In the genomic region with DNA sequence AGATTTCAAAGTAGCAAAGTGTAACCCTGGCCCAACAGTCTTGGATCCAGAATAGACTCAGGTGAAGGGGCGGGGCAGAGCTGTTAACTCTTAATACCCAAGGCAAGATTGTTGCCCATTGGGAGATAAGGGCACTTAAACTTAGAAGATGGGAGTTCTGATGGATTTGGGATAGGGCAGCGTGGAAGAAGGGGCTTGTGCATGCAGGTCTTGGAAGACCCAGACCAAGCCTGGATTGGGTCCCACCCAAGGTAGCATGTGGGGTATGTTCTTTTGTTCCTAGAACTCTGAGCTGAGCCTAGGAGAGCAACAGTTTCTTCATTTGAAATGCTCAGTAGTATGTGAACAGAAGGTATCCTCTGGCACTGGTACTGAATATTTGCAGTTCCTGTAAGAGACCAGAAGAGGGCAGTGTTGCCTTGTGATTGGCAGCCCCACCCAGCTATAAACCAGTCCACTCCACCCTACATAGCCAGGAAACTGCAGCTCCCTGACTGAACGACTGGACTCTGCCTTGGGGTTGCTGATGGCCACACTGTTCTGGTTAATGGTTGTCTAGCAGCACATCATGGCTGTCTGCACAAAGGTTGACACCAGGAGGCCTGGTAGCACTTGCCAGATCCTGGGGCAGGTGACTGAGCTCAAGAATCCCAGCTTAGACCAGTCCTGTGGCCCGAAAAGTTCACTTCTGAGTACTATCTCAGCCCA, we compare ENCODE assay signal across 8 mouse cellular contexts. TPM values are rescaled to one million over a fixed set of nuclear protein-coding genes. Genes with fewer than 3 reads are reported as not detected.
DNase-seq lines count a peak whose midpoint lies in the region; ATAC-seq and TF ChIP-seq lines count a peak whose summit lies in the region.

No protein-coding gene starts in this region.

- H3K9ac ChIP-seq in intestine, postnatal 0 days (ENCODE audit: low read depth, low read length) = no peak overlapping the region
- 0 out of 2 replicates have a peak overlapping the region, but pooled peaks have one; percentile 7 for H3K9ac ChIP-seq in midbrain, embryonic 12.5 days (replicated peaks)
- H3K9ac ChIP-seq in stomach, postnatal 0 days (ENCODE audit: low read length) = no peak overlapping the region

- H3K9me3 ChIP-seq in intestine, postnatal 0 days (ENCODE audit: control insufficient read depth) = no peaks in the 10 kb centered on the region
- no peaks in the 10 kb centered on the region for H3K9me3 ChIP-seq in midbrain, embryonic 12.5 days
- H3K9me3 ChIP-seq in stomach, postnatal 0 days (ENCODE audit: control insufficient read depth, low read length) = no peaks in the 10 kb centered on the region

- 42% methylated on average over 4 of the region's 4 CpGs for WGBS in intestine, postnatal 0 days
- WGBS in midbrain, embryonic 12.5 days = 62% methylated on average over 4 of the region's 4 CpGs
- WGBS in stomach, postnatal 0 days = 55% methylated on average over 4 of the region's 4 CpGs

- peak; percentile 84 for DNase-seq in A20 (ENCODE audit: low read depth, low spot score)
- DNase-seq in T-cell, adult 2 months (ENCODE audit: low spot score) = peak; percentile 75
- peak; percentile 68 to 72 for DNase-seq in cerebellum, postnatal 36 days
- peak; percentile 27 to 32 for DNase-seq in gastrocnemius, adult 8-10 months (ENCODE audit: low spot score in 2 of 2)
- DNase-seq in left cerebral cortex, postnatal 4 days = peak; percentile 51
- peak; percentile 77 for DNase-seq in stomach, postnatal 0 days (ENCODE audit: low spot score)

- peak overlapping the region; percentile 94 for H3K27ac ChIP-seq in intestine, postnatal 0 days (ENCODE audit: low read depth, low read length)
- no peak overlapping the region for H3K27ac ChIP-seq in midbrain, embryonic 12.5 days (replicated peaks)
- H3K27ac ChIP-seq in stomach, postnatal 0 days (replicated peaks) = peak overlapping the region; percentile 92

- H3K4me3 ChIP-seq in intestine, postnatal 0 days (ENCODE audit: low read depth, low read length) = no peak overlapping the region
- no peak overlapping the region for H3K4me3 ChIP-seq in midbrain, embryonic 12.5 days
- no peak overlapping the region for H3K4me3 ChIP-seq in stomach, postnatal 0 days (ENCODE audit: low read depth, low read length)

- no peaks in the 10 kb centered on the region for H3K27me3 ChIP-seq in intestine, postnatal 0 days (replicated peaks; ENCODE audit: control insufficient read depth, insufficient read depth, low read length)
- no peaks in the 10 kb centered on the region for H3K27me3 ChIP-seq in midbrain, embryonic 12.5 days
- H3K27me3 ChIP-seq in stomach, postnatal 0 days (ENCODE audit: control insufficient read depth, insufficient read depth, low read length) = no peaks in the 10 kb centered on the region

- H3K36me3 ChIP-seq in intestine, postnatal 0 days (ENCODE audit: control insufficient read depth, insufficient read depth) = peaks cover 29% of the 10 kb centered on the region
- H3K36me3 ChIP-seq in midbrain, embryonic 12.5 days = peaks cover 31% of the 10 kb centered on the region
- peaks cover 8% of the 10 kb centered on the region for H3K36me3 ChIP-seq in stomach, postnatal 0 days (ENCODE audit: control insufficient read depth, insufficient read depth, low read length)

- ATAC-seq in intestine, postnatal 0 days = peak; percentile 84
- peak; percentile 25; the same call in 1 of the 2 replicates for ATAC-seq in midbrain, embryonic 12.5 days (ENCODE audit: low FRiP score, low read depth)
- peak; percentile 83 for ATAC-seq in stomach, postnatal 0 days (ENCODE audit: low FRiP score, low TSS enrichment)

- TF ChIP-seq CTCF in intestine, postnatal 0 days (IDR thresholded peaks at IDR 0.05; ENCODE audit: low read depth) = peak; percentile 95
- TF ChIP-seq CTCF in stomach, postnatal 0 days (IDR thresholded peaks at IDR 0.05; ENCODE audit: low read depth) = peak; percentile 97

- no peak for TF ChIP-seq EP300 in stomach, postnatal 0 days (optimal IDR thresholded peaks at IDR 0.05)

- H3K4me2 ChIP-seq in intestine, postnatal 0 days (replicated peaks; ENCODE audit: low read depth) = no peak overlapping the region
- H3K4me2 ChIP-seq in midbrain, embryonic 12.5 days (replicated peaks) = no peak overlapping the region
- no peak overlapping the region for H3K4me2 ChIP-seq in stomach, postnatal 0 days (replicated peaks; ENCODE audit: low read depth)

- intact Hi-C loops in left cerebral cortex, postnatal 4 days (cut with DNase I) = no loop called here

- peaks cover 23% of the 10 kb centered on the region for H3K4me1 ChIP-seq in intestine, postnatal 0 days (replicated peaks; ENCODE audit: control insufficient read depth, insufficient read depth, low read length)
- peaks cover 44% of the 10 kb centered on the region for H3K4me1 ChIP-seq in midbrain, embryonic 12.5 days
- H3K4me1 ChIP-seq in stomach, postnatal 0 days (replicated peaks; ENCODE audit: control insufficient read depth, insufficient read depth) = peaks cover 14% of the 10 kb centered on the region

RNA-seq across cellular contexts. Expression of gene Slc25a10, which starts 2.4 kb away (rescaled TPM):
- total RNA-seq in gastrocnemius, adult 8-10 months (2022) = 1 to 10 TPM; 1.9 to 5.0 (median 3.1) TPM
- 139 and 143 TPM in 2 replicates for polyA plus RNA-seq in intestine, postnatal 0 days (2015; fragmentation: Nextera tagmentation; extraction: Ambion mirVana)
- total RNA-seq in left cerebral cortex, postnatal 4 days (2021) = 10 to 100 TPM; 27.2 to 27.6 TPM
- 37.7 and 38.8 TPM in 2 replicates for polyA plus RNA-seq in midbrain, embryonic 12.5 days (2016; fragmentation: Nextera tagmentation; extraction: Ambion mirVana)
- 86.1 and 94.0 TPM in 2 replicates for polyA plus RNA-seq in stomach, postnatal 0 days (2015; fragmentation: Nextera tagmentation; extraction: Ambion mirVana)

RNA-seq across cellular contexts. Expression of gene Mrpl12, which starts 4.8 kb away (rescaled TPM):
- 100 to 1,000 TPM; 121 to 138 (median 132) TPM for total RNA-seq in gastrocnemius, adult 8-10 months (2022)
- polyA plus RNA-seq in intestine, postnatal 0 days (2015; fragmentation: Nextera tagmentation; extraction: Ambion mirVana) = 204 and 208 TPM in 2 replicates
- 10 to 100 TPM; 74.4 to 74.5 TPM for total RNA-seq in left cerebral cortex, postnatal 4 days (2021)
- 112 and 118 TPM in 2 replicates for polyA plus RNA-seq in midbrain, embryonic 12.5 days (2016; fragmentation: Nextera tagmentation; extraction: Ambion mirVana)
- polyA plus RNA-seq in stomach, postnatal 0 days (2015; fragmentation: Nextera tagmentation; extraction: Ambion mirVana) = 133 and 134 TPM in 2 replicates

RNA-seq across cellular contexts. Expression of gene Arl16, which starts 21.8 kb away (rescaled TPM):
- 1 to 10 TPM; 4.7 to 7.5 (median 6.2) TPM for total RNA-seq in gastrocnemius, adult 8-10 months (2022)
- polyA plus RNA-seq in intestine, postnatal 0 days (2015; fragmentation: Nextera tagmentation; extraction: Ambion mirVana) = 22.8 and 23.3 TPM in 2 replicates
- total RNA-seq in left cerebral cortex, postnatal 4 days (2021) = 10 to 100 TPM; 43.9 to 46.0 TPM
- polyA plus RNA-seq in midbrain, embryonic 12.5 days (2016; fragmentation: Nextera tagmentation; extraction: Ambion mirVana) = 56.4 and 58.8 TPM in 2 replicates
- polyA plus RNA-seq in stomach, postnatal 0 days (2015; fragmentation: Nextera tagmentation; extraction: Ambion mirVana) = 24.4 and 30.6 TPM in 2 replicates

RNA-seq across cellular contexts. Expression of gene Ccdc137, which starts 31.3 kb away (rescaled TPM):
- 1 to 10 TPM; 4.5 to 6.0 (median 5.1) TPM for total RNA-seq in gastrocnemius, adult 8-10 months (2022)
- 14.1 and 16.0 TPM in 2 replicates for polyA plus RNA-seq in intestine, postnatal 0 days (2015; fragmentation: Nextera tagmentation; extraction: Ambion mirVana)
- total RNA-seq in left cerebral cortex, postnatal 4 days (2021) = 10 to 100 TPM; 21.2 to 24.6 TPM
- polyA plus RNA-seq in midbrain, embryonic 12.5 days (2016; fragmentation: Nextera tagmentation; extraction: Ambion mirVana) = 30.1 and 35.1 TPM in 2 replicates
- 13.3 and 18.2 TPM in 2 replicates for polyA plus RNA-seq in stomach, postnatal 0 days (2015; fragmentation: Nextera tagmentation; extraction: Ambion mirVana)

RNA-seq across cellular contexts. Expression of gene Oxld1, which starts 31.3 kb away (rescaled TPM):
- 10 to 100 TPM; 20.4 to 26.4 (median 22.2) TPM for total RNA-seq in gastrocnemius, adult 8-10 months (2022)
- 15.5 and 17.6 TPM in 2 replicates for polyA plus RNA-seq in intestine, postnatal 0 days (2015; fragmentation: Nextera tagmentation; extraction: Ambion mirVana)
- total RNA-seq in left cerebral cortex, postnatal 4 days (2021) = 1 to 10 TPM; 7.9 to 9.6 TPM
- 11.7 and 11.9 TPM in 2 replicates for polyA plus RNA-seq in midbrain, embryonic 12.5 days (2016; fragmentation: Nextera tagmentation; extraction: Ambion mirVana)
- polyA plus RNA-seq in stomach, postnatal 0 days (2015; fragmentation: Nextera tagmentation; extraction: Ambion mirVana) = 18.2 and 19.8 TPM in 2 replicates

Comparison
In these comparisons a context has a peak if more than half of its experiments do, and no peak if none do; other contexts are left out.
1. DNase-seq: peak in every context shown above with its lines; median percentile 84 in A20; 77 in stomach, postnatal 0 days; 75 in T-cell, adult 2 months; 70 in cerebellum, postnatal 36 days; 51 in left cerebral cortex, postnatal 4 days; 30 in gastrocnemius, adult 8-10 months.
2. ATAC-seq: peak in every context shown above with its lines; median percentile 84 in intestine, postnatal 0 days; 83 in stomach, postnatal 0 days; 25 in midbrain, embryonic 12.5 days.